Mouse (Mus musculus) limb, embryonic 15.5 days (tissue): ENCODE measurements around the gene 2010111I01Rik. TPM values are rescaled to one million over a fixed set of nuclear protein-coding genes. Genes with fewer than 3 reads are reported as not detected.
"Not testable (repeated sequence)": the region's sequence is repeated elsewhere in the genome, so short reads cannot be mapped to it uniquely, and the experiment has no call there.

Experiments used
- ATAC-seq: fragments of 200-750 bp; cut with Nextera tagmentation; 2 replicates; pipeline ENCODE4 v1.8.0; 2017; ENCODE audit warnings: low read depth, moderate TSS enrichment; ENCODE audit not compliant: insufficient number of reproducible peaks, low FRiP score, low TSS enrichment
- H3K27ac ChIP-seq: fragments of 300-500 bp; sonication (generic); 2 replicates; pipeline ENCODE4 v1.5.1; 2015; ENCODE audit warnings: moderate library complexity, mild to moderate bottlenecking, inconsistent platforms
- H3K27me3 ChIP-seq: fragments of 300-500 bp; sonication (generic); 2 replicates; pipeline ENCODE4 v1.6.1; 2015; ENCODE audit warnings: inconsistent platforms
- H3K36me3 ChIP-seq: fragments of 300-500 bp; sonication (generic); 2 replicates; pipeline ENCODE4 v1.6.1; 2015; ENCODE audit warnings: inconsistent platforms
- H3K4me1 ChIP-seq: fragments of 300-500 bp; sonication (generic); 2 replicates; pipeline ENCODE4 v1.6.1; 2015; ENCODE audit warnings: inconsistent platforms
- H3K4me2 ChIP-seq: fragments of 300-500 bp; sonication (generic); 2 replicates; pipeline ENCODE4 v1.6.1; 2015; ENCODE audit warnings: mild to moderate bottlenecking, inconsistent platforms
- H3K4me3 ChIP-seq: fragments of 300-500 bp; sonication (generic); 2 replicates; pipeline ENCODE4 v1.5.1; 2015; ENCODE audit warnings: mild to moderate bottlenecking, inconsistent platforms
- H3K9ac ChIP-seq: fragments of 300-500 bp; sonication (generic); 2 replicates; pipeline ENCODE4 v1.6.1; 2015; ENCODE audit warnings: inconsistent platforms
- H3K9me3 ChIP-seq: fragments of 300-500 bp; sonication (generic); 2 replicates; pipeline ENCODE4 v1.6.1; 2016; ENCODE audit warnings: inconsistent platforms
- WGBS: fragments of 180-500 bp; shearing (Covaris S2); methylation state at CpG from one replicate; pipeline ENCODE4 v1.1.7; 2015; 5-methylcytosine and 5-hydroxymethylcytosine counted together
- polyA plus RNA-seq: library from polyadenylated mRNA; unstranded; fragments of >200 nt; fragmentation: Nextera tagmentation; extraction: Ambion mirVana; gene quantifications from 2 replicates; pipeline ENCODE4 v1.2.1, GENCODE M21; 2015

Gene 2010111I01Rik
- polyA plus RNA-seq, 1 experiment from 2014 or later: 240 TPM

DNA sequence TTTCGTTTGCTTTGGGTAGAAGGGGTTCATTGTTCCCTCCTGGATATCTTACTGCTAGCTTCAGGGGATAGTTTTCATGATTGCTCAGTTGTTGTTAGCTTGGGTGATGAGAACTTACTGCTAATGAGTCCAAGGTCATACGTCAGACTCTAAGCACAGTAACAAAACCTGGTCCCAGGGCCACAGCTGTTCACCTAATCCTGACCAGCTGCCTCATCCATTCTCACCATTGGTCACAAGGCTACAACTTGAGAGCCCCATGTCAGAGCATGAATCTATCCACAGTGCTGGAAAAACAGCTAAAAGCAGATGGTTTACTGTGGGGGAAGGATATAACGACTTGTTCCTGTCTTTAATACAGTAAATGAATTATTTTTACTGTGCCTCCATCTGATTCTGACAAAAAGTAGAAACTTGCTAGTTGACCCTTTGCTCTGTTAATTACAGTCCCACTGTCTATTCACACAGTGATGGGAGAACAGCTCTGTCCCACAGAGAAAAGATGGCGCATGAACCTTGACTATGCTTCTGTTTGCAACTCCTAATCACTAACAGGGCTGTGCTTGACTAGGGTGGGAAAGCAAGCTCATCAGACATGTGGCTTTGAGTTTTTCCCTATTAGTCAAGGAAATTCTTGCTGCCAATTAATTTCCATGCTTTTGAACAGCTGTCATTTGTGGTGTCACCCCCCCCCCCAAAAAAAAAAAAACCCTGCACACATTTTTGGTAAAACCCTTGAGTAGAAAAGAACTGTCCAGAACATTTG, 103.9 kb downstream of the 2010111I01Rik start:
- no peak overlapping the region for H3K9ac ChIP-seq
- 49% methylated on average over 4 of the region's 4 CpGs for WGBS
- peak overlapping the region; percentile 3; the same call in 1 of the 2 replicates for H3K27ac ChIP-seq
- no peaks in the 10 kb centered on the region for H3K9me3 ChIP-seq
- no peak overlapping the region for H3K4me2 ChIP-seq
- no peaks in the 10 kb centered on the region for H3K36me3 ChIP-seq
- ATAC-seq: no peak
- peaks cover 16% of the 10 kb centered on the region for H3K4me1 ChIP-seq
- no peak overlapping the region for H3K4me3 ChIP-seq
- H3K27me3 ChIP-seq: no peaks in the 10 kb centered on the region

DNA sequence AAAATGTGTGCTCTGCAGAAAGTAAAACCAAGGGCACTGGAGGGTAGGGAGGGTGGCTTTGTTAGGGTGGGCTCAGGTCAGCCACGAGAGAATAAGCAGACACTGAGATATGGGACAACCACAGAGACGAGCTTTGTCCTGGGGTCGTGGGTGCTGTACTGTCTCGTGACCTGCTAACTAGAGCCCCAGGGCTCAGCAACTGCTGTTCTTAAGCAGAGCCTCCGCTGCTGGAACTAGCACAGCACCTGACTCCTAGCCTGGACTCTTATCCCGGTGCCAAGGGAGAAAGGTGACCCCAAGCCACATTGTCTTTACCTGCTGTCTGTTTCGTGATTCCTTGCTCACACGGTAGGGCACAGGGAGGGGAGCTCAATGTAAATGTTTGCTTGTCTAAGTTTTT, 107.2 kb downstream of the 2010111I01Rik start:
- ATAC-seq: no peak
- 64% methylated on average over 8 of the region's 8 CpGs for WGBS

DNA sequence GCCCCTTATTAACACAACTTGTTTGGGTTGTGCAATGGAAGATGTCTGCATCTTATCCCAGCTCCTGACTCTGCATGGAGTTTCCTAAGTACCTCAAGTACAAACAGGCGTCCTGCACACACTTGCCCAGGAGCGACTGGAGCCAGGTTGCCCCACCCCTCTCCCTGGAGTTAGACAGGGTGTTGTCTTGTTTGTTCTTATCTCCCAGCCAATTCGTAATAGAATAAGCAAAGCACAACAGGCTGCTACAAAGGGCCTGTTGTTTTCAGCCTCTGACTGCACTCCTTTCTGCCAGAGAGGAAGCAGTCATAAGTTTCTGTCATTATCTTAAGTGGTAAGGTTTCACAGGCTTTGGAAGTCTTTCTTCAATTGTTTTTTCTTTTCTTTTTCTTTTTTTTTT, 107.7 kb downstream of the 2010111I01Rik start:
- Histone ChIP-seq H3K4me1 (peaks cover 23% of the 10 kb centered on the region), H3K9me3 (no peaks in the 10 kb centered on the region), H3K36me3 (no peaks in the 10 kb centered on the region), H3K27ac (peak overlapping the region; percentile 47; the same call in 1 of the 2 replicates), H3K4me2 (no peak overlapping the region), H3K9ac (no peak overlapping the region), H3K27me3 (no peaks in the 10 kb centered on the region), H3K4me3 (no peak overlapping the region)
- ATAC-seq: no peak; the same call in 1 of the 2 replicates
- WGBS: 23% methylated on average over 3 of the region's 3 CpGs

More for the DNA sequence above, 107.2 kb downstream of the 2010111I01Rik start:
- Histone ChIP-seq H3K27ac (peak overlapping the region; percentile 73), H3K4me1 (peaks cover 23% of the 10 kb centered on the region), H3K4me3 (no peak overlapping the region), H3K9ac (no peak overlapping the region), H3K4me2 (no peak overlapping the region), H3K27me3 (no peaks in the 10 kb centered on the region), H3K9me3 (no peaks in the 10 kb centered on the region), H3K36me3 (no peaks in the 10 kb centered on the region)

DNA sequence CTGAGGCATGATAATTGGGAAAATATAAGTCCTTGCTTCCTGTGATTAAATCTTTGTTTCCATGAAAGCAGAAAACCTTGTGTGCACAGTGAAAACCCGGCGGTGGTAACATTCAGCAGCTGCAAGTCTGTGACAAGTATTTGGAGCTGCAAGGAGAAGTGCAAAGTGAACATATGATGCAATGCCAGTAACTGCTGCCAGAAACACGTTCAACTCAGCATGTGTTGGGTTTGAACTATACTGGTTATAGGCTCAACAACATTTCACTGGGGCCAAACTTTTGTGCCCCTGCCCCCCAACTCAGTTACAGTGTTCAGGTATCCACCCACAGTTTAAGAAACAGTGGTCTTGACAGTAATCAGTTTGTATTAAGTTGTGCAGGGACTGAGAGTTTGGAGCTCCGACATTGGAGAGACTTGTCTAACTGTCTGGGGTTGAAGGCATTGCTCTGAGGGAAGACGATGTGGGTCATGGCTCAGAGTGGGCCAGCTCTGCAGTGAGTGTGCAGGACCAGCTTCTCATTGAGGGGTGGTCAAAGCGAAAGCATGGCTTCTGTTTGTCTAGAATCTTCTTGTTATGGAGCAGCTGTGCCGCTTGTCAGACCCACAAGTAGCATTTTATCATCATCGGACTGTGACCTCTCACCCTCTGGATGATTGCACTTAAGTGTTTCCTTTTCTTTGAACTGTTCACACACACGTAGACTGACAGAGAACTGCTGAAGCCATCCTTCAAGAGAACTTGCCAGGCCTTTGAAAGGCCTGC, 109.4 kb downstream of the 2010111I01Rik start:
- no peak overlapping the region for H3K9ac ChIP-seq
- H3K9me3 ChIP-seq: no peaks in the 10 kb centered on the region
- peaks cover 23% of the 10 kb centered on the region for H3K4me1 ChIP-seq
- H3K27me3 ChIP-seq: no peaks in the 10 kb centered on the region
- H3K27ac ChIP-seq: peak overlapping the region; percentile 77
- ATAC-seq: peak; percentile 44; the same call in 1 of the 2 replicates
- H3K4me2 ChIP-seq: no peak overlapping the region
- H3K36me3 ChIP-seq: no peaks in the 10 kb centered on the region
- 30% methylated on average over 9 of the region's 9 CpGs for WGBS
- no peak overlapping the region for H3K4me3 ChIP-seq

DNA sequence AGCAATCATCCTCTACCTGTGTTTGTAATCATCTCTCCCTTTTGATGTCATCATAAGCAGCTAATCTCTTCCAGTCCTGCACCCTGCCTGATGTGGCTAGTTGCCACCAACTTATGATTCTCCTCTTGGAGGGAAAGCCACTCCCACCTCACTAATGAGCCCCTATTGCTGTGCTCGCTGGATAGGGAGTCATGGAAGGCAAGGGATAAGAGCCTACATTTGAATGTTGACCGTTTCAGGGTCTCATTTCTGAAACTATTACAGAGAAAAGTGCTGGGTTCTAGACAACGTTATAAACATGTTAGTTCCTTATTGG, 109.9 kb downstream of the 2010111I01Rik start:
- H3K27ac ChIP-seq: peak overlapping the region; percentile 77
- no peaks in the 10 kb centered on the region for H3K9me3 ChIP-seq
- no peak overlapping the region for H3K9ac ChIP-seq
- no peaks in the 10 kb centered on the region for H3K27me3 ChIP-seq
- H3K4me2 ChIP-seq: no peak overlapping the region
- peaks cover 26% of the 10 kb centered on the region for H3K4me1 ChIP-seq
- no peak overlapping the region for H3K4me3 ChIP-seq
- H3K36me3 ChIP-seq: no peaks in the 10 kb centered on the region
- no peak for ATAC-seq
- WGBS: 42% methylated on average over 3 of the region's 3 CpGs

DNA sequence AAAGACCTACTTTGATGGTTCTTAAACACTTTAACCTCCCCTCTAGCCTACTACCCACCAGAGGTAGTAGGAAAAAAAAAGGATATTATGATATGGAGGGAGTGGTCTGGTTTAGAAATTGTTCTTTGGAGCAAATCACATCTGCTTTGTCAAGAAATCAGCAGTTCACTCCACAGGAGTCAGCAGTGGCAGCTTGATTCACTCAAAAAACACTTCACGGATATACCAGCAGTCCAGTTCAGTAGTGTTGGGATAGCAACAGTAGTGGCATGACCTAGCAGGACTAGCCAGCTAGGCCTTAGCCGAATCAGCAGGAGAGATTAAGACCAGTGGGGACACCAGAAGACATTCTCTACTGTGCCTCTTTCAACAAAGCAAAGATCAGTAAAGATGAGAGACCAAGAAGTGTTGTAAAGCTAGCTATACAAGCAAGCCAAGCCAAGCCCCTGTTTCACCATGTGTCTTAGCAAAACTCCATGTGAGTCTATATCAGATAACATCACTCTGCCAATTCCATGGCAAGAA, 110.7 kb downstream of the 2010111I01Rik start:
- no peak overlapping the region for H3K27ac ChIP-seq
- 91% methylated on average over 2 of the region's 2 CpGs for WGBS
- H3K36me3 ChIP-seq: no peaks in the 10 kb centered on the region
- ATAC-seq: no peak
- H3K27me3 ChIP-seq: no peaks in the 10 kb centered on the region
- no peak overlapping the region for H3K4me2 ChIP-seq
- no peak overlapping the region for H3K9ac ChIP-seq
- peaks cover 26% of the 10 kb centered on the region for H3K4me1 ChIP-seq
- H3K4me3 ChIP-seq: no peak overlapping the region
- no peaks in the 10 kb centered on the region for H3K9me3 ChIP-seq

DNA sequence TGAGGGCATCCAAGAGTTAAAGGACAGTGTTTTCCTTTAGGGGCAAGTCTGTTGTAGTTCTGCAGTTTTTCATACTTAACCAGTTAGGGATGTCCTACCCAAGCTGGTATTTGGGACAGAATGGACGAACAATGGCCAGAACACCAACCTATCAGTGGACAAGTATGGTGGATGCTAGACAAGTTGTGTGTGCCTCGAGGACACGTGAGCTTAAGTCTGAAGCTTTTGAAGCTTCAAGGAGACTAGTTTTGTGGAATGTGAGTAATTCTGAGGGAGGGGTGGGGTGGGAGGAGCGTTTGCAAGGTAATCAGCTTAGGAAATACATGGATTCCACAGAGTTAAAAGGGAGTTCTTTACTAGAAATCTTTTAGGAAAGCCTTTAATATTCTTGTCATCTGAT, 115.5 kb downstream of the 2010111I01Rik start:
- H3K9ac ChIP-seq: no peak overlapping the region
- H3K4me1 ChIP-seq: peaks cover 20% of the 10 kb centered on the region
- WGBS: 49% methylated on average over 4 of the region's 4 CpGs
- H3K27me3 ChIP-seq: no peaks in the 10 kb centered on the region
- H3K4me2 ChIP-seq: no peak overlapping the region
- no peak overlapping the region; the same call in 1 of the 2 replicates for H3K27ac ChIP-seq
- no peaks in the 10 kb centered on the region for H3K9me3 ChIP-seq
- no peaks in the 10 kb centered on the region for H3K36me3 ChIP-seq
- H3K4me3 ChIP-seq: no peak overlapping the region
- ATAC-seq: no peak

DNA sequence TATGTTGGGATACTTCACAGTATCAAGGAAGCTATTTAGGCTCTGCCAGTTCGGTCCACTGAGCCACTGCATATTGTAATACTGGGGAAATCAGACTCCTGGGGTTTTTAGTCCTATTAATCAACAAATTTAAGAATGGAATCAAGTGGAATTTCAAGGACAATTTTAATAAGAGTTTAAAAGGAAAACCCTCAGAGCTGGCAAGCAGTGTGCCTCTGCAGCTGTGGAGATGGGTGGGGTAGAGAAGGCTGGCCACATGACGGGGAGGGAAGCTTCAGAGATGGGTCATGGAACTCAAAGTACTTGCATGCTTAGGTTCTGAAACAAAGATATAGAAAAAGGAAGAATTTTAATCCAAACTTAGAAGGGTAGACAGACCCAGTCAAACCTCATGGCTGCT, 116.1 kb downstream of the 2010111I01Rik start:
- H3K4me1 ChIP-seq: peaks cover 20% of the 10 kb centered on the region
- WGBS: 70% methylated on average over 2 of the region's 2 CpGs

DNA sequence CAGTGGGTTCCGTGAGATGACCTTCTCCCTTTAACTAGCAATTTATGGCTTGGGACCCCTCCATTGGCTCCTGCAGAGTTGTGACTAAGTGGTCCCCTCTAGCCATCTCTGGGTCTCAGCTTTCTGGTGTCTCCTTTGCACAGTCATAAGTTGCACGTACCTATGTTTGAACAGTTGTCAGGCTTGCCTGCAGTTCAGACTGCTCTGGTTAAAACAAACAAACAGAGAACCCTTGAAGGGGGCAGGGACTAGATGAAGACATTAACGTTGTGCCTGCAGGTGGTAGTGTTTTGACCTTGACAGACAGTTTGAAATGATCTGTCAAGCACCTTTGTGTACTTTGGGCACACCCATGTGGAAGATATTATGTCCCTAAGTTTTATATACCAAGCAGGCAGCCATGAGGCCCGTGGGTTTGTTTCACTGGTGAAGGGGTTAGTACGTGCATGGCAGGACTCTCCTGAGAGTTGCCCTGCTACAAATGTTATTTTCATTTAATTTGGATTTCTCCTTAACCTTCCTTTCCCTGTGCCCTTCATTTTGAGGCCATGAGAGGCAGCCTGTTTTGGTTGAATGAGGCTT, 118.0 kb downstream of the 2010111I01Rik start:
- no peaks in the 10 kb centered on the region for H3K9me3 ChIP-seq
- peaks cover 20% of the 10 kb centered on the region for H3K4me1 ChIP-seq
- no peak for ATAC-seq
- H3K27me3 ChIP-seq: no peaks in the 10 kb centered on the region
- no peak overlapping the region for H3K4me3 ChIP-seq
- no peak overlapping the region for H3K27ac ChIP-seq
- H3K4me2 ChIP-seq: no peak overlapping the region
- no peaks in the 10 kb centered on the region for H3K36me3 ChIP-seq
- H3K9ac ChIP-seq: no peak overlapping the region
- WGBS: 40% methylated on average over 5 of the region's 5 CpGs

More for the DNA sequence above, 116.1 kb downstream of the 2010111I01Rik start:
- no peak for ATAC-seq
- Histone ChIP-seq H3K4me3 (no peak overlapping the region), H3K36me3 (no peaks in the 10 kb centered on the region), H3K27me3 (no peaks in the 10 kb centered on the region), H3K4me2 (no peak overlapping the region), H3K9ac (no peak overlapping the region), H3K27ac (peak overlapping the region; percentile 59; the same call in 1 of the 2 replicates), H3K9me3 (no peaks in the 10 kb centered on the region)

DNA sequence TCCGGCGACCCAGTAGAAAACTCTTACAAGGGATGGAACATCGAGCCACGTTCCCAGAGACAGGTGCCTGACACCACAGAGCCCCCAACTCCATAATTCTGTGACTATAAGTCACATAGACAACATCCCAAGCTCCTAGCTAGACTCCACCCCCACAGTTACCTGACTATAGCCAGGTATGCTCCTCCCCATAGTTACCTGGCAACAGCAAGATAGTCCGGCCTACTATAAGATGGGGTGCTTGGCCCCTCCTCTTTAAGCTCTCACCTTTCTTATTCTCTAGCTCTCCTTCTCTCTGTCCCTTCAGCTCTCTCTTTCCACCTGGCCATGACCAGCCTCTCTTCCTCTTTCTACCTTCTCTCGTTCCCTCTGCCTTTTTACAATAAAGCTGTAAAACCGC, 118.4 kb downstream of the 2010111I01Rik start:
- not testable (repeated sequence) for H3K36me3 ChIP-seq, H3K4me2 ChIP-seq, H3K9ac ChIP-seq, ATAC-seq, H3K27me3 ChIP-seq, H3K27ac ChIP-seq, H3K4me3 ChIP-seq, H3K9me3 ChIP-seq
- H3K4me1 ChIP-seq: peaks cover 20% of the 10 kb centered on the region
- WGBS: 67% methylated on average over 7 of the region's 7 CpGs

DNA sequence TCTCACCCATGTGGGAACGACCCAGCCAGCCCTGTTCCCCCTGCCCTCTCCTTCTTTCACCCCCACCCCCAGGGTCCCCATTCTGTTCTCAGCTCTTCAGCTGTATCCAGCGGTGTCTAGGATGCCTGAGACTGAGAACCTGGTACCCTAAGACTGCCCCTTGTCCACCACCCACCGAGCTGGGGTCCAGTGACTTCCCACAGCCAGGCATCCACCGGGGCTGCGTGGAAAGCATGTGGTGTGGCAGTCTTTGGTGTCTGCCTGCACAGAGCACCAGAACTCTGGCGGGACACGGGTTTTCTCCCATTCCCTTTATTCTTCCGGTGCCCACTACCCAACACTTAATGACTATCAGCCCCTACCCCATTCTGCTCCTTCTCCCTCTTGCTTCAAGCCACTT, 119.0 kb downstream of the 2010111I01Rik start:
- Histone ChIP-seq H3K36me3 (no peaks in the 10 kb centered on the region), H3K27me3 (no peaks in the 10 kb centered on the region), H3K9me3 (no peaks in the 10 kb centered on the region), H3K4me1 (peaks cover 20% of the 10 kb centered on the region), H3K9ac (no peak overlapping the region), H3K4me2 (no peak overlapping the region), H3K4me3 (no peak overlapping the region), H3K27ac (no peak overlapping the region)
- 71% methylated on average over 8 of the region's 8 CpGs for WGBS
- ATAC-seq: no peak
